Comparison of ENCODE assay signal across 8 mouse cellular contexts in the genomic region with DNA sequence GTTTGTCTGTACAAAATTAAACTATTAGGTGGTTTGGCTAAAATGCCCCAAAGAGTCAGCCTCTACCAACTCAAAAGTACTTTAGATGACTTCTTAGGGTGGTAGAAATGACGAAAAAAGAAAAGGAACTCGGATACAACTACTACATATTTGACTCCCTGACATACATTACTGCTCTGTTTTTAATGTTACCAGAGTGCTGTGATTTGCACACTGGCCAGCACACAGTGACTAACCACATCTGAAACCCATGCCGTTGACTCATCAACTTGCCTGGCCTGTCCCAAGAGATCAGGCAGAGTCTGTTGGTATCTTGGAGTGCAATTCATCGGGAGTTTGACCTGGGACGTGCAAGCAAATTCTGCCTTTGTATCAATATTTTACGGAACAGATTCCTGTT. TPM values are rescaled to one million over a fixed set of nuclear protein-coding genes. Genes with fewer than 3 reads are reported as not detected.
DNase-seq lines count a peak whose midpoint lies in the region; ATAC-seq lines count a peak whose summit lies in the region.

No protein-coding gene starts in this region.

- peak; percentile 21 to 36 for DNase-seq in cerebellum, adult 18-20 months
- DNase-seq in cerebellum, postnatal 4 days (ENCODE audit: low spot score in 2 of 2): no peak
- DNase-seq in adrenal gland, postnatal 25 days: peak; percentile 20
- DNase-seq in forebrain, embryonic 14.5 days (ENCODE audit: low spot score): no peak
- peak; percentile 34 for DNase-seq in liver, embryonic 13.5 days
- peak; percentile 20 for DNase-seq in neural tube, embryonic 11.5 days (ENCODE audit: low spot score)
- no peak for DNase-seq in layer of hippocampus, adult 8-10 months (ENCODE audit: low spot score in 2 of 2)

- peaks cover 14% of the 10 kb centered on the region for H3K4me1 ChIP-seq in forebrain, embryonic 14.5 days (ENCODE audit: control insufficient read depth, insufficient read depth, low read length)
- H3K4me1 ChIP-seq in hindbrain, embryonic 15.5 days (replicated peaks): peaks cover 15% of the 10 kb centered on the region
- peaks cover 26% of the 10 kb centered on the region for H3K4me1 ChIP-seq in liver, embryonic 13.5 days (replicated peaks)
- peaks cover 11% of the 10 kb centered on the region for H3K4me1 ChIP-seq in neural tube, embryonic 11.5 days (ENCODE audit: control insufficient read depth, insufficient read depth, low read length)

- H3K4me2 ChIP-seq in forebrain, embryonic 14.5 days (ENCODE audit: low read length): peak overlapping the region; percentile 62
- peak overlapping the region; percentile 70 for H3K4me2 ChIP-seq in hindbrain, embryonic 15.5 days
- peak overlapping the region; percentile 82 for H3K4me2 ChIP-seq in liver, embryonic 13.5 days
- H3K4me2 ChIP-seq in neural tube, embryonic 11.5 days (ENCODE audit: low read depth): peak overlapping the region; percentile 64

- peak overlapping the region; percentile 100 for H3K9ac ChIP-seq in forebrain, embryonic 14.5 days (ENCODE audit: low read length)
- H3K9ac ChIP-seq in hindbrain, embryonic 15.5 days: peak overlapping the region; percentile 82
- H3K9ac ChIP-seq in liver, embryonic 13.5 days: peak overlapping the region; percentile 80
- peak overlapping the region; percentile 97 for H3K9ac ChIP-seq in neural tube, embryonic 11.5 days (ENCODE audit: low read length)

- H3K36me3 ChIP-seq in forebrain, embryonic 14.5 days (ENCODE audit: control insufficient read depth, insufficient read depth, low read length): peaks cover 3% of the 10 kb centered on the region; the same call in 1 of the 2 replicates
- 0 out of 2 replicates have a peak, but pooled peaks cover 3% of the 10 kb centered on the region for H3K36me3 ChIP-seq in hindbrain, embryonic 15.5 days
- H3K36me3 ChIP-seq in liver, embryonic 13.5 days: peaks cover 4% of the 10 kb centered on the region
- H3K36me3 ChIP-seq in neural tube, embryonic 11.5 days (ENCODE audit: control insufficient read depth, insufficient read depth, low read length): 0 out of 2 replicates have a peak, but pooled peaks cover 2% of the 10 kb centered on the region

- H3K27me3 ChIP-seq in forebrain, embryonic 14.5 days (replicated peaks; ENCODE audit: control insufficient read depth, insufficient read depth, low read length): no peaks in the 10 kb centered on the region
- no peaks in the 10 kb centered on the region for H3K27me3 ChIP-seq in hindbrain, embryonic 15.5 days
- H3K27me3 ChIP-seq in liver, embryonic 13.5 days: no peaks in the 10 kb centered on the region
- H3K27me3 ChIP-seq in neural tube, embryonic 11.5 days (ENCODE audit: control insufficient read depth, insufficient read depth, low read length): no peaks in the 10 kb centered on the region

- no peak for ATAC-seq in forebrain, embryonic 14.5 days
- ATAC-seq in hindbrain, embryonic 15.5 days (ENCODE audit: low FRiP score, low read depth): no peak
- no peak for ATAC-seq in liver, embryonic 13.5 days (ENCODE audit: low read depth)
- no peak for ATAC-seq in neural tube, embryonic 11.5 days (ENCODE audit: insufficient read depth, low FRiP score, low TSS enrichment)

- peak overlapping the region; percentile 91 for H3K4me3 ChIP-seq in forebrain, embryonic 14.5 days (ENCODE audit: low read depth, low read length)
- H3K4me3 ChIP-seq in hindbrain, embryonic 15.5 days: peak overlapping the region; percentile 73
- peak overlapping the region; percentile 95 for H3K4me3 ChIP-seq in liver, embryonic 13.5 days (replicated peaks)
- peak overlapping the region; percentile 69 for H3K4me3 ChIP-seq in neural tube, embryonic 11.5 days (ENCODE audit: low read depth, low read length)

- 26% methylated on average over 6 of the region's 6 CpGs for WGBS in forebrain, embryonic 14.5 days
- whole genome bisulfite sequencing in hindbrain, embryonic 15.5 days: 25% methylated on average over 6 of the region's 6 CpGs
- WGBS in liver, embryonic 13.5 days (ENCODE audit: insufficient replicate concordance): 20% methylated on average over 6 of the region's 6 CpGs
- 32% methylated on average over 6 of the region's 6 CpGs for WGBS in neural tube, embryonic 11.5 days

- H3K27ac ChIP-seq in forebrain, embryonic 14.5 days (ENCODE audit: low read depth, low read length): peak overlapping the region; percentile 97
- H3K27ac ChIP-seq in hindbrain, embryonic 15.5 days (replicated peaks): peak overlapping the region; percentile 100
- peak overlapping the region; percentile 92 for H3K27ac ChIP-seq in liver, embryonic 13.5 days
- peak overlapping the region; percentile 99 for H3K27ac ChIP-seq in neural tube, embryonic 11.5 days (ENCODE audit: low read depth, low read length)

- no peaks in the 10 kb centered on the region for H3K9me3 ChIP-seq in forebrain, embryonic 14.5 days (replicated peaks; ENCODE audit: control insufficient read depth, low read length)
- H3K9me3 ChIP-seq in hindbrain, embryonic 15.5 days: no peaks in the 10 kb centered on the region
- H3K9me3 ChIP-seq in liver, embryonic 13.5 days (replicated peaks): no peaks in the 10 kb centered on the region
- H3K9me3 ChIP-seq in neural tube, embryonic 11.5 days (ENCODE audit: control insufficient read depth, low read length): no peaks in the 10 kb centered on the region

RNA-seq across cellular contexts. Expression of gene Gtf2a1, which starts 0.4 kb away (rescaled TPM):
- total RNA-seq in adrenal gland, postnatal 25 days (2021): 39.9 and 50.1 TPM in 2 replicates
- polyA plus RNA-seq in forebrain, embryonic 14.5 days (2014; fragmentation: Nextera tagmentation; extraction: Ambion mirVana): 50.7 and 50.8 TPM in 2 replicates
- 55.2 and 57.8 TPM in 2 replicates for polyA plus RNA-seq in hindbrain, embryonic 15.5 days (2015; fragmentation: Nextera tagmentation; extraction: Ambion mirVana)
- polyA plus RNA-seq in liver, embryonic 13.5 days (2015; fragmentation: Nextera tagmentation; extraction: Ambion mirVana): 21.7 and 26.0 TPM in 2 replicates
- 54.1 and 59.7 TPM in 2 replicates for polyA plus RNA-seq in neural tube, embryonic 11.5 days (2014; fragmentation: Nextera tagmentation; extraction: Ambion mirVana)
- total RNA-seq in layer of hippocampus, adult 8-10 months (2022): 10 to 100 TPM; 51.2 to 64.0 (median 55.6) TPM

Comparison
In these comparisons a context has a peak if more than half of its experiments do, and no peak if none do; other contexts are left out.
1. DNase-seq: peak in cerebellum, adult 18-20 months (2 of 2), adrenal gland, postnatal 25 days (single experiment), liver, embryonic 13.5 days (single experiment) and neural tube, embryonic 11.5 days (single experiment); none in cerebellum, postnatal 4 days (0 of 2), forebrain, embryonic 14.5 days (single experiment) and layer of hippocampus, adult 8-10 months (0 of 2).
2. Peak in every context shown above with its lines, with median percentiles within 50 percentile points of each other: H3K27ac ChIP-seq, H3K4me2 ChIP-seq, H3K4me3 ChIP-seq and H3K9ac ChIP-seq.